Mouse (Mus musculus): ENCODE data around the gene Ip6k1. TPM values are rescaled to one million over a fixed set of nuclear protein-coding genes. Genes with fewer than 3 reads are reported as not detected.

Gene Ip6k1
- total RNA-seq, 2 experiments from 2014 or later: 146 to 245 TPM

DNA sequence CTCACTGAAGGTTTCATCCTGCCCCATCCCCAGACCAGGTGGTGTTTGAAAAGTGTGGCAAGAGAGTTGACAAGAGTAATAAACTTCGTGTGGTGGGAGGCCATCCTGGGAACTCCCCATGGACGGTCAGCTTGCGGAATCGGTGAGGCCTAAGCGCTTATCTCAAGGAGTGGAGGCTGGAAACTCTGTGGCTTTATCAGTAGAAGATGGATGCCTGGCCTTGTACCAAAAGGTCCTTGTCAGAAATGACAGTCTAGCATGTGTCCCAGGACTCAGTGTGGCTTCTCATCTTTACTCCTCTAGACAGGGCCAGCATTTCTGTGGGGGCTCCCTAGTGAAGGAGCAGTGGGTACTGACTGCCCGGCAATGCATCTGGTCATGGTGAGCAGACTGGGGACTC is 81.3 kb downstream of the Ip6k1 start:
- peak; percentile 12 for ATAC-seq (replicated peaks; ENCODE audit: low FRiP score, poor library complexity, severe bottlenecking)

DNA sequence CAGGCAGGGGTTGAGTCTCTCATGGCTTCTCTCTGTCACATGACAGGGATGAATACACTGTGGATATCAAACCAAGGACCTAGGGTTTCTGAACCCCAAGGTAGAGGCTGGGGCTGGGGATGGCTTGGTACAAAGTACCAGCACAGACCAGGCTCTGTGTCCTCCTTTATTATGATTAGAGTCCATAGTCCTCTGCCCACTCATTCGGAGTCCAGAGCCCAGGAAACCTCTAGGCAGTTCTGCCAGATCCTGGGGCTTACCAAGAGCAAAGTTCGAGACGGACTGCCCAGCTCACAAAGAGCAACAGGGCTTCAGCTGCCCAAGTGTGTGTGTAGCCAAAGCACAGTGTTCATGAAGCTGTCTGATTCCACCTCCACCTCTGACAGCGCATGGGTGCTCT is 83.0 kb downstream of the Ip6k1 start:
- no peak for ATAC-seq (replicated peaks; ENCODE audit: low FRiP score, poor library complexity, severe bottlenecking)

DNA sequence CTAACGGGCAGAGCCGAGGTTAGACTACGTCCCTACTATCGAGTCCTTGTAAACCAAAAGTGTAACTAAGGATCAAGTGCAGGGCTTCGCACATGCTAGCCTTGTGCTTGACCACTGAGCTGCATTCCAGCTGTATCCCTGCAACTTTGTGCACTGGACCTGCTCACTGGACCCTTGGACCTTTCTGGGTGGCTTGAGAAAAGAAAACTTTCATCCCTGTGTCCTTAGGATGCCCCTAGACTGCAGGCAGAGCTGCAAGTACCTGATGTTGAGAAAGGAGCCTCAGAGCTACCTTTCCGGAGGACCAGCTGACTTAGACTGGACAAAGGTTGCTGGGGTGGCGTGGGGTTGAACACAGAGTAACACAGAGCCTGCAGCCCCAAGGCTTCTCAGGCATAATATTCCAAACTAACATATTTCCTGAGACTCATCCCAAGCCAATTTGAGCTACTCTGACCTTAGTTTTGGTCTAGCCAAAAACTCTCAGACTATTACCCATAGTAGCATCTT is 88.4 kb downstream of the Ip6k1 start:
- no peak for ATAC-seq (replicated peaks; ENCODE audit: low FRiP score, poor library complexity, severe bottlenecking)

DNA sequence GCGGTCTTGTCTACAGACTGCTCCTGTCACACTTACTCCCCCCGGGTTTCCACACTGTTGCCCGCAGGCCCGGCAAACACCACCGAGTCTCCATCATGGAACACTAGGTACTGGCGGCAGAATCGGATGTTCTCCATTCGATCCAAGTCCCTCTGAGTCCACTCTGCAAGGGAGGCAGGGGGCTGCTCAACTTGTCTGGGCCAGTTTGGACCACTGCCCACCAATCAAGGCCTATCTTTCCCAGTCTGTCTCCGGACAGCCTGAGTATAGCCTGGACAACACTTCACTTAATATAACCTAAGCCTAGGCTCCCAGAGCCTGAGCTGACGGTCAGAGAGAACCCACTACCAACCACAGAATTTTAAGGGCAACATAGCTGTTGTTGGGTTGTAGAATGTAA is 91.3 kb downstream of the Ip6k1 start:
- ATAC-seq (replicated peaks; ENCODE audit: low FRiP score, poor library complexity, severe bottlenecking): no peak

DNA sequence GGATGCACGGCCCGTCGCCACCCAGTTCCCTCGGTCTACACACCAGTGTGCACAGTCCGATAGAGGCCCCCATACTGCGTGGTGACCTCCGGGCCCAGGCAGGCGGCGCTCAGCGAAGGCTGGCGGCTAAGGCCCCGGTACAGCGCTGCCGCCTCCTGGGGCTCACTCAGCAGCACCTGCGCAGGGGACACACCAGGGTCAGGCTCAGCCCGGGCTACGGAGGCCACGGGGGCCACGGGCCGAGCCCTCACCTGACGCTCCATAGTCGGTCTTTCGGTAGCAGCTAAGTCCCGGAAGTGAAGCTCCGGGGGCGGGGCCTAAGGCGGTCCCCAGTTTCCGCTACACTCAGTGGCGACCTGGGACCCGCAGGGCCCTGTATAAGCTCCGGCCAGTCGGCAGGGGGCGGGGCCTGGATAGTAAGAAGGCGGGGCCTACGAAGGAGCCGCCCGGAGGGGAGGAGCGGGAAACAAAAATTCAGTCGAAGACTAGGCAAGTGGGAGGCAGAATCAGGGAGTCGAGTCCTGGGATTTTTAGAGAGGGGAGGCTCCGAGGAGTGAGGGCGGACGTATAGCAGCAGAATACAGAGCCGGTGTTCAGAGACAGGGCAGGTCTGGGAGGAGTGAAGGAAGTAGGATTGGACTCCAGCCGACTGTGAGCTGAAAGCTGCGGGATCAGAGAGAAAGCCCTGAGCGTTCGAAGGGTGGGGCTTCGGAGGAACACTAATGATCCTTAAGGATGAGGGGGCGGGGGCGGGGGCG is 92.1 kb downstream of the Ip6k1 start, which contains the start of gene Apeh:
TSS of gene Apeh (minus strand) at position 423 of the 758 bp plus-strand sequence.
- peak; percentile 65 for ATAC-seq (replicated peaks; ENCODE audit: low FRiP score, poor library complexity, severe bottlenecking)

DNA sequence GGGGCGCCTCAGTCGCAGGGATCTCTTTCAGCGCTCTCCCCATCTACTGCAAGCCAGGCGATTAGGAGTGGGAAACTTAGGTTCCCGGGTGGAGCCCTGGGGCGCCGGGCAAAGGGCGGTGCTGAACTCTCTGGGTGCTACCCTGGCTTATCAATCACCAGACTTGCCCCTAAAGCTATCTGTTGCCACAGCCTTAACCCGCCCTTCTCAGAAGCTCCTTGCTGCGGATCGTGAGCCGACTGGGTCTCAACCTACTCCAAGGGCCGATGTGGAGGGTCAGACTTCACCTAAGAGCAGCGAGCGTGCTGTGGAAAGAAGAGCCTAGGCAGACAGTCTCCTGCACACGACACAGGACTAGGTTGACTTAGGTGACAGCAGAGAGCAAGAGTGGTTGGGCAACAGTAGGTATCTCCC is 92.7 kb downstream of the Ip6k1 start:
- peak; percentile 72 for ATAC-seq (replicated peaks; ENCODE audit: low FRiP score, poor library complexity, severe bottlenecking)

DNA sequence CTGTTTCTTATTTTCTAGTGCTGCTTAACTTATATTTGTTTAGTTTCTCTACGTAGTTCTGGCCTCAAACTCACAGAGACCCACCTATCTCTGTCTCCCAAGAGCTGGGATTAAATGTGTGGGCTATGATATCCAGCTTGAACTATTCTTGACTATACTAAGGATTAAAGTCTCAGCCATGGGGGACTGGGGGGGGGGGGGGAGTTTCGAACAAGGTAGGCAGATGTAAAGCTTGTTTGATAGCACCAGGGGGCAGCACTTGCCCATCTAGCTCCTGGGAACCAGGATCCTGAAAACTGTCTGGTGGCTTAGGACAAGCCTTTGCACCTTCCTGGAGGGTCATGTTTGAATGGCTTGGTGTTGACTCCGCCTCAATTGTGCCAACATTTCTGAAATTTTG is 93.2 kb downstream of the Ip6k1 start:
- peak; percentile 48 for ATAC-seq (replicated peaks; ENCODE audit: low FRiP score, poor library complexity, severe bottlenecking)

DNA sequence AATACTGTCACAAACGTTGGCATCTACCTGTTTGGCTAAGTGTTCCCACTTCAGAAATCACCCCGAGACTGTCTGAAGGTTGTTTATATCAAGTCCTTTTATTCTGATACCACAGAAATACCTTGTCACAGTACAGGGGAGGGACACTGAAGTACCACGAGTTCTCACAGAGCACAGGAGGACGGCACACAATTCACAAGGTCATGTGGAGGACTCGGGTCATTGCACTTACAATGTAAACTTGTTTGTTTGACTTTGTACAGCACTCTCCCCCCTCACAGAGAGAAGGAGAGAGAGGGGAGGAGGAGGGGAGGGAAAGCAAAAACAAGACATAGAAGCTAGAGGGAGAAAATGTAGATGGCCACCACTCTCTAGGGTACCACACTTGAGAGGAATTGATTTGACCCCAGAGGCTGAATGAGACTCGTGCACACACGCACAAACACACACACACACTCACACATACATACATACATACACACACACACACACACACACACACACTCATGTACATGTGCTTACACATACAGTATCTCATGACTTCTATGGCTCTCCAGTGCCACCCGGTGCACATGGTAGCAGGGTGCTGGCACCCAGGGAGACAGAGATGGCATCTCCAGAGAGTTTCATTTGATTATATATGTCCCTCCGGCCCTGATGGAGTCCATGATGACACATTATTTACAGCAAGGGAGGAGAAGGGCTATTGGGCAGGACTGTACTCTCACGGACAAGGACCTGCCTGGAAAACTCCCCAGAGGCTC is 93.8 kb downstream of the Ip6k1 start:
- peak; percentile 36 for ATAC-seq (replicated peaks; ENCODE audit: low FRiP score, poor library complexity, severe bottlenecking)

Other genes starting within 250 kb of the Ip6k1 start
- gene Rbm5, start 231.5 kb upstream of the Ip6k1 start, total RNA-seq (2015; ENCODE audit: low replicate concordance): 204 and 296 TPM in 2 replicates
- gene Rbm5, start 231.5 kb upstream of the Ip6k1 start, total RNA-seq (2017; ENCODE audit: low replicate concordance): 507 and 635 TPM in 2 replicates
- 29.5 and 31.3 TPM in 2 replicates for gene Rbm6, start 129.3 kb upstream of the Ip6k1 start, total RNA-seq (2015; ENCODE audit: low replicate concordance)
- gene Rbm6, start 129.3 kb upstream of the Ip6k1 start, total RNA-seq (2017; ENCODE audit: low replicate concordance): 60.6 and 79.6 TPM in 2 replicates
- gene Mon1a, start 114.3 kb upstream of the Ip6k1 start, total RNA-seq (2015; ENCODE audit: low replicate concordance): 2.5 and 4.4 TPM in 2 replicates
- 2.0 and 2.7 TPM in 2 replicates for gene Mon1a, start 114.3 kb upstream of the Ip6k1 start, total RNA-seq (2017; ENCODE audit: low replicate concordance)
- not detected in 2 replicates for gene Mst1r, start 95.6 kb upstream of the Ip6k1 start, total RNA-seq (2015; ENCODE audit: low replicate concordance)
- gene Mst1r, start 95.6 kb upstream of the Ip6k1 start, total RNA-seq (2017; ENCODE audit: low replicate concordance): 0.43 TPM in 1 of 2 replicates, not detected in the other
- not detected in 2 replicates for gene Actl11, start 74.0 kb upstream of the Ip6k1 start, total RNA-seq (2015; ENCODE audit: low replicate concordance)
- not detected in 2 replicates for gene Actl11, start 74.0 kb upstream of the Ip6k1 start, total RNA-seq (2017; ENCODE audit: low replicate concordance)
- not detected in 2 replicates for gene Camkv, start 66.8 kb upstream of the Ip6k1 start, total RNA-seq (2015; ENCODE audit: low replicate concordance)
- gene Camkv, start 66.8 kb upstream of the Ip6k1 start, total RNA-seq (2017; ENCODE audit: low replicate concordance): not detected in 2 replicates
- gene Traip, start 52.4 kb upstream of the Ip6k1 start, total RNA-seq (2015; ENCODE audit: low replicate concordance): 2.5 and 4.4 TPM in 2 replicates
- 12.5 and 15.2 TPM in 2 replicates for gene Traip, start 52.4 kb upstream of the Ip6k1 start, total RNA-seq (2017; ENCODE audit: low replicate concordance)
- 392 and 403 TPM in 2 replicates for gene Uba7, start 27.0 kb upstream of the Ip6k1 start, total RNA-seq (2015; ENCODE audit: low replicate concordance)
- gene Uba7, start 27.0 kb upstream of the Ip6k1 start, total RNA-seq (2017; ENCODE audit: low replicate concordance): 364 and 493 TPM in 2 replicates
- gene Gm20661, start 19.4 kb upstream of the Ip6k1 start, total RNA-seq (2015; ENCODE audit: low replicate concordance): 0.96 and 4.4 TPM in 2 replicates
- gene Gm20661, start 19.4 kb upstream of the Ip6k1 start, total RNA-seq (2017; ENCODE audit: low replicate concordance): 5.3 and 12.9 TPM in 2 replicates
- 11.1 and 32.3 TPM in 2 replicates for gene Inka1, start 16.6 kb upstream of the Ip6k1 start, total RNA-seq (2015; ENCODE audit: low replicate concordance)
- 16.3 and 18.1 TPM in 2 replicates for gene Inka1, start 16.6 kb upstream of the Ip6k1 start, total RNA-seq (2017; ENCODE audit: low replicate concordance)
- 4.4 and 11.3 TPM in 2 replicates for gene Cdhr4, start 10.0 kb upstream of the Ip6k1 start, total RNA-seq (2015; ENCODE audit: low replicate concordance)
- 2.5 and 17.0 TPM in 2 replicates for gene Cdhr4, start 10.0 kb upstream of the Ip6k1 start, total RNA-seq (2017; ENCODE audit: low replicate concordance)
- gene Gm20662, start 6.2 kb upstream of the Ip6k1 start, total RNA-seq (2015; ENCODE audit: low replicate concordance): not detected in 2 replicates
- 2.5 and 16.9 TPM in 2 replicates for gene Gm20662, start 6.2 kb upstream of the Ip6k1 start, total RNA-seq (2017; ENCODE audit: low replicate concordance)
- gene Gmppb, start 46.7 kb downstream of the Ip6k1 start, total RNA-seq (2015; ENCODE audit: low replicate concordance): 4.8 and 5.6 TPM in 2 replicates
- 4.1 and 7.8 TPM in 2 replicates for gene Gmppb, start 46.7 kb downstream of the Ip6k1 start, total RNA-seq (2017; ENCODE audit: low replicate concordance)
- 0.77 TPM in 1 of 2 replicates, not detected in the other for gene Amigo3, start 50.7 kb downstream of the Ip6k1 start, total RNA-seq (2015; ENCODE audit: low replicate concordance)
- 2.3 and 2.8 TPM in 2 replicates for gene Amigo3, start 50.7 kb downstream of the Ip6k1 start, total RNA-seq (2017; ENCODE audit: low replicate concordance)
- gene Mst1, start 77.9 kb downstream of the Ip6k1 start, total RNA-seq (2015; ENCODE audit: low replicate concordance): 33.0 and 48.8 TPM in 2 replicates
- 6.6 and 13.4 TPM in 2 replicates for gene Mst1, start 77.9 kb downstream of the Ip6k1 start, total RNA-seq (2017; ENCODE audit: low replicate concordance)
- 734 and 842 TPM in 2 replicates for gene Rnf123, start 80.8 kb downstream of the Ip6k1 start, total RNA-seq (2015; ENCODE audit: low replicate concordance)
- gene Rnf123, start 80.8 kb downstream of the Ip6k1 start, total RNA-seq (2017; ENCODE audit: low replicate concordance): 498 and 626 TPM in 2 replicates
- 123 and 182 TPM in 2 replicates for gene Apeh, start 92.1 kb downstream of the Ip6k1 start, total RNA-seq (2015; ENCODE audit: low replicate concordance)
- 219 and 268 TPM in 2 replicates for gene Apeh, start 92.1 kb downstream of the Ip6k1 start, total RNA-seq (2017; ENCODE audit: low replicate concordance)
- 0.38 and 1.0 TPM in 2 replicates for gene Bsn, start 187.9 kb downstream of the Ip6k1 start, total RNA-seq (2015; ENCODE audit: low replicate concordance)
- gene Bsn, start 187.9 kb downstream of the Ip6k1 start, total RNA-seq (2017; ENCODE audit: low replicate concordance): 1.3 and 2.0 TPM in 2 replicates